Mouse (Mus musculus) bone marrow macrophage, adult 2 months (primary cell): ENCODE results near the gene Gm13889.

ENCODE experiments used
- CTCF ChIP-seq: IDR thresholded peaks from 2 replicates; pipeline ENCODE4 v1.5.1; 2012; ENCODE audit warnings: low read depth, mild to moderate bottlenecking, low read length, moderate library complexity
- POLR2A ChIP-seq: IDR thresholded peaks from 2 replicates; pipeline ENCODE4 v1.6.1; 2012; ENCODE audit warnings: mild to moderate bottlenecking, low read depth, low read length, borderline replicate concordance

GRCm38 (mm10) chr2:93992810-93993209 lies 35.8 kb upstream of the Gm13889 start:
- TF ChIP-seq CTCF = no peak
- TF ChIP-seq POLR2A = no peak
